Mouse (Mus musculus) embryonic stem cell, embryonic (primary cell): ENCODE data around the gene Tas1r3.

Experiments used
- CTCF ChIA-PET, 4 experiments: fragments of 300-600 bp in 2 of 4; fragments of 350-600 bp in 2 of 4; sonication (Branson Sonifier 250); formaldehyde crosslinking; loops; one replicate each; lab custom pipeline; 2022; ENCODE audit warnings: inconsistent platforms in 2 of 4; lab: Charles Lee
- POLR2A ChIA-PET, 4 experiments: fragments of 300-600 bp in 2 of 4; fragments of 350-600 bp in 2 of 4; sonication (Branson Sonifier 250); formaldehyde crosslinking; loops; one replicate each; lab custom pipeline; 2022; ENCODE audit warnings: antibody characterized with exemption in 4 of 4, inconsistent platforms in 1 of 4; lab: Charles Lee

The Tas1r3 gene

DNA sequence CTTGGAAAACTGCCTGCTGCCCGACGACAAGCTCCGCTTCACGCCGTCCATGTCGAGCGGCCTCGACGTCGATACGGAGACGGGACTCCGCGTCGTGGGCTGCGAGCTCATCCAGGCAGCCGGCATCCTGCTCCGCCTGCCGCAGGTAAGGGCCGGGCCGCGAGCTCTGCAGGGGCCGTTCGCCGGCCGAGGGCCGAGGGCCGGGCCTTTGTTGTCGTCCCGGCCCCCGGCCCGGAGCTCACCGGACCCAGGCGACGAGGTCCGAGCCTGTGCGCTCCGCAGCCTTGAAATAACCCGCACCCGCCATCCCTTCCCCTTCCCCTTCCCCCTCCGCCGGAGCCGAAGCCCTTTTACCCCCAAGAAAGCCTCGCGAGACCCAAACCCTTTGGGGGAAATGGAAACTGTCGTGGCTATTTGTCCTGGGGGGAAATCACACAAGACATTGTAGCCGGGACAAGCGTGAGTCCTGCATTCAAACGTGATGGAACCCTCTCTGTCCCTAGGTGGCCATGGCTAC, 50.4 kb downstream of the Tas1r3 start:
- ChIA-PET CTCF (interaction anchor here in 2 of 4 experiments (1.6 to 1.9 kb wide), 2 partner anchors 10 kb away, joined by 3 to 5 read pairs; partner anchors contain the start of gene Mrpl20 (in 1 of the 2)), POLR2A (interaction anchor here (0.6 to 17.8 kb wide), 31 partner anchors 9 to 356 kb away, joined by 3 to 236 read pairs (median 4); partner anchors contain the start of genes Mrpl20 (in 3 of the 4), Mxra8 (in 2 of the 4), Atad3a (in 1 of the 4) and Aurkaip1 (in 1 of the 4))

- POLR2A ChIA-PET, result interaction anchor here (0.5 to 17.8 kb wide), 35 partner anchors 8 to 143 kb away, joined by 3 to 236 read pairs (median 4); partner anchors contain the start of genes Mrpl20 (in 3 of the 4), Mxra8 (in 2 of the 4), Atad3a (in 1 of the 4) and Aurkaip1 (in 1 of the 4)
- CTCF ChIA-PET, result interaction anchor here in 2 of 4 experiments (1.6 to 1.9 kb wide), 2 partner anchors 9 to 11 kb away, joined by 3 to 5 read pairs; partner anchors contain the start of gene Mrpl20 (in 1 of the 2)
These were observed 51.1 kb downstream of the Tas1r3 start, which contains the start of gene Ccnl2 for GRCm38 (mm10) chr4:155811929-155812664. Ccnl2 (plus strand) TSS chr4:155812489.
